Mouse (Mus musculus) hindbrain, embryonic 11.5 days (tissue): ENCODE measurements around the gene Sox10. TPM values are rescaled to one million over a fixed set of nuclear protein-coding genes. Genes with fewer than 3 reads are reported as not detected.

ENCODE experiments used
- ATAC-seq: fragments of 200-750 bp; cut with Nextera tagmentation; 2 replicates; pipeline ENCODE4 v1.8.0; 2017; ENCODE audit warnings: mild to moderate bottlenecking, moderate TSS enrichment, moderate library complexity; ENCODE audit not compliant: low FRiP score
- DNase-seq: peaks from one replicate; pipeline ENCODE4 v3.0.0-alpha.2; 2015; ENCODE audit warnings: low spot score
- H3K27ac ChIP-seq: fragments of 300-500 bp; sonication (generic); 2 replicates; pipeline ENCODE4 v1.5.1; 2014; ENCODE audit warnings: mild to moderate bottlenecking, low read depth, low read length
- H3K27me3 ChIP-seq: fragments of 300-500 bp; sonication (generic); 2 replicates; pipeline ENCODE4 v1.6.1; 2014; ENCODE audit warnings: mild to moderate bottlenecking, low read length, moderate library complexity, mixed read lengths; ENCODE audit not compliant: control insufficient read depth, insufficient read depth
- H3K36me3 ChIP-seq: fragments of 300-500 bp; sonication (generic); 2 replicates; pipeline ENCODE4 v1.6.1; 2014; ENCODE audit warnings: mild to moderate bottlenecking, low read length, moderate library complexity, mixed read lengths; ENCODE audit not compliant: control insufficient read depth, insufficient read depth
- H3K4me1 ChIP-seq: fragments of 300-500 bp; sonication (generic); replicated peaks from 2 replicates; pipeline ENCODE4 v1.6.1; 2014; ENCODE audit warnings: low read length, mixed read lengths; ENCODE audit not compliant: control insufficient read depth, insufficient read depth
- H3K4me2 ChIP-seq: fragments of 300-500 bp; sonication (generic); replicated peaks from 2 replicates; pipeline ENCODE4 v1.6.1; 2014; ENCODE audit warnings: mild to moderate bottlenecking, low read depth, low read length
- H3K4me3 ChIP-seq: fragments of 300-500 bp; sonication (generic); 2 replicates; pipeline ENCODE4 v1.5.1; 2014; ENCODE audit warnings: low read depth, low read length
- H3K9ac ChIP-seq: fragments of 300-500 bp; sonication (generic); 2 replicates; pipeline ENCODE4 v1.6.1; 2014; ENCODE audit warnings: low read depth, low read length
- H3K9me3 ChIP-seq: fragments of 300-500 bp; sonication (generic); 2 replicates; pipeline ENCODE4 v1.6.1; 2016; ENCODE audit warnings: low read length; ENCODE audit not compliant: control insufficient read depth
- WGBS: fragments of 180-500 bp; shearing (Covaris S2); extraction: QIAGEN DNeasy Blood & Tissue Kit; methylation state at CpG from one replicate; pipeline ENCODE4 v1.1.7; 2014; 5-methylcytosine and 5-hydroxymethylcytosine counted together
- polyA plus RNA-seq: library from polyadenylated mRNA; unstranded; fragments of >200 nt; fragmentation: Nextera tagmentation; extraction: Ambion mirVana; gene quantifications from 2 replicates; pipeline ENCODE4 v1.2.1, GENCODE M21; 2014

Sox10 gene
- polyA plus RNA-seq, 1 experiment from 2014 or later = 11.4 TPM

GRCm38 (mm10) chr15:79145522-79145921, 19.5 kb downstream of the Sox10 start:
- no peak overlapping the region for H3K9ac ChIP-seq
- H3K4me1 ChIP-seq = 0 out of 2 replicates have a peak, but pooled peaks cover 2% of the 10 kb centered on the region
- H3K4me3 ChIP-seq = no peak overlapping the region
- no peak for ATAC-seq
- no peaks in the 10 kb centered on the region for H3K9me3 ChIP-seq
- no peak overlapping the region for H3K4me2 ChIP-seq
- peaks cover 9% of the 10 kb centered on the region; the same call in 1 of the 2 replicates for H3K36me3 ChIP-seq
- H3K27ac ChIP-seq = no peak overlapping the region
- DNase-seq = no peak
- H3K27me3 ChIP-seq = no peaks in the 10 kb centered on the region
- WGBS = 92% methylated on average over 6 of the region's 7 CpGs

GRCm38 (mm10) chr15:79144021-79144420, 21.0 kb downstream of the Sox10 start:
- WGBS = 95% methylated on average over 8 of the region's 8 CpGs
- Histone ChIP-seq H3K4me2 (no peak overlapping the region), H3K27ac (no peak overlapping the region), H3K4me3 (no peak overlapping the region), H3K36me3 (peaks cover 9% of the 10 kb centered on the region; the same call in 1 of the 2 replicates), H3K9ac (no peak overlapping the region), H3K27me3 (no peaks in the 10 kb centered on the region), H3K9me3 (no peaks in the 10 kb centered on the region), H3K4me1 (0 out of 2 replicates have a peak, but pooled peaks cover 2% of the 10 kb centered on the region)
- ATAC-seq = no peak
- DNase-seq = no peak

DNA sequence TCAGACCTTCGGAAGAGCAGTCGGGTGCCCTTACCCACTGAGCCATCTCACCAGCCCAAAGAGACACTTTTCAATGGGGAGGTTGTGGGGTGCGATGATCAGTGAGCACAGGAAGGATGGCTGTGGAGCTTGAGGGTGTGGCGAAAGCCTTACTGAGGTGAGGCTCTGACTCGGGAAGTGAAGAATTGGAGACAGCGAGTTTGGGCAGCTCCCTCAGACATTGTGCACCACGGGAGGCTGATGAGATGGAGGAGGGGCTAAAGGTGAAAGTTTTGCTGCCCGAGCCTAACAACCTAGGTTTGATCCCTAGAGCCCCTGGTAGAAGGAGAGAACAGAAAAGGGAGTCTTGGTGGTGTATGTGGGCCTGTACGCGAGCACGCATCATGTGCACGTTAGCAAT, 21.7 kb downstream of the Sox10 start:
- Histone ChIP-seq H3K9me3 (no peaks in the 10 kb centered on the region), H3K27me3 (no peaks in the 10 kb centered on the region), H3K4me3 (no peak overlapping the region), H3K9ac (no peak overlapping the region), H3K36me3 (peaks cover 9% of the 10 kb centered on the region; the same call in 1 of the 2 replicates), H3K27ac (no peak overlapping the region), H3K4me1 (0 out of 2 replicates have a peak, but pooled peaks cover 2% of the 10 kb centered on the region), H3K4me2 (no peak overlapping the region)
- no peak for DNase-seq
- ATAC-seq = no peak
- WGBS = 88% methylated on average over 12 of the region's 12 CpGs

DNA sequence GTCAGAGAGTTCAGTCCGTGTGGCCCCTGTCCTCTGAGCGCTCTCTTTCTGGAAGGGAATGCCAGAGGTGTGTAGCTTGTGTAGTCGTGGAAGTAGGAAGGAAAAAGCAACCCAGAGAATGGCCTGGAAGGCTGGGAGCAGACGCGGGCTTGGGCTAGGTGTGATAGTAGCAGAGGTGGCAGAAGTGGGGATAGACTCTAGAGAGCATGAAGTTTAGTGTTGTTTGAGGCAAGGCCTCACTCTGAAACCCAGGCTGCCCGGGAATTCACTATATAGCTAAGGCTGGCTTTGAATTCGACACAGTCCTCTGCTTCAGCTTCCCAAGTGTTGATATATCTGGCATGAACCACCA, 23.5 kb downstream of the Sox10 start:
- 1% methylated on average over 7 of the region's 7 CpGs for WGBS
- Histone ChIP-seq H3K4me2 (peak overlapping the region; percentile 67), H3K4me1 (0 out of 2 replicates have a peak, but pooled peaks cover 2% of the 10 kb centered on the region), H3K27me3 (no peaks in the 10 kb centered on the region), H3K4me3 (peak overlapping the region; percentile 77), H3K9me3 (no peaks in the 10 kb centered on the region), H3K27ac (no peak overlapping the region), H3K9ac (peak overlapping the region; percentile 67), H3K36me3 (0 out of 2 replicates have a peak, but pooled peaks cover 3% of the 10 kb centered on the region)
- no peak for DNase-seq
- 0 out of 2 replicates have a peak, but pooled peaks have one; percentile 10 for ATAC-seq

- Histone ChIP-seq H3K27ac (no peak within 1 kb of the TSS), H3K4me1 (0 out of 2 replicates have a peak, but pooled peaks cover 2% of the 10 kb centered on the region), H3K4me3 (peak within 1 kb of the TSS; percentile 77), H3K36me3 (0 out of 2 replicates have a peak, but pooled peaks cover 3% of the 10 kb centered on the region), H3K9me3 (no peaks in the 10 kb centered on the region), H3K4me2 (peak within 1 kb of the TSS; percentile 67), H3K27me3 (no peaks in the 10 kb centered on the region), H3K9ac (peak within 1 kb of the TSS; percentile 67)
- peak; percentile 99 for DNase-seq
- peak; percentile 89 for ATAC-seq
- WGBS = under 1% methylated on average over 57 of the region's 57 CpGs
Observed at GRCm38 (mm10) chr15:79140866-79141565, 24.0 kb downstream of the Sox10 start, which contains the start of the genes Polr2f and 1700088E04Rik. Gene Polr2f, plus strand, starts transcription at chr15:79141009. Gene 1700088E04Rik, minus strand, starts transcription at chr15:79141253.

DNA sequence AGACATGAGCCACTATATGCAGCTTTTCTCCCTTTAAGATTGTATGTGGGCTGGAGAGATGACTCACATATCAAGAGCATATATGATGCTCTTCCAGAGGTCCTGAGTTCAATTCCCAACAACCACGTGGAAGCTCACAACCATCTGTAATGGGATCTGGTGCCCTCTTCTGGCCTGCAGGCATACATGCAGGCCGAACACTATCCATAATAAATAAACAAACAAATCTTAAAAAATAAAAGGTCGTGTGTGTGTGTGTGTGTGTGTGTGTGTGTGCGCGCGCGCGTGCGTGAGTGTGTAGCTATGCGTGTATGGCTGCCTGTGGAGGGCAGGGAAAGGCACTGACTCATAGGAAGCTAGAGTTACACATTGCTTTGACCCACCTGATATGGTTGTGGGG, 25.4 kb downstream of the Sox10 start:
- WGBS = 68% methylated on average over 10 of the region's 10 CpGs
- no peak overlapping the region for H3K27ac ChIP-seq
- H3K9me3 ChIP-seq = no peaks in the 10 kb centered on the region
- no peaks in the 10 kb centered on the region for H3K36me3 ChIP-seq
- H3K4me3 ChIP-seq = no peak overlapping the region
- ATAC-seq (no peak), DNase-seq (no peak)
- no peaks in the 10 kb centered on the region for H3K27me3 ChIP-seq
- 0 out of 2 replicates have a peak, but pooled peaks cover 2% of the 10 kb centered on the region for H3K4me1 ChIP-seq
- H3K4me2 ChIP-seq = no peak overlapping the region
- no peak overlapping the region for H3K9ac ChIP-seq

- 65% methylated on average over 11 of the region's 11 CpGs for WGBS
- H3K27ac ChIP-seq = no peak overlapping the region
- H3K27me3 ChIP-seq = no peaks in the 10 kb centered on the region
- no peak overlapping the region for H3K9ac ChIP-seq
- DNase-seq = no peak
- no peak for ATAC-seq
- H3K4me1 ChIP-seq = no peaks in the 10 kb centered on the region
- H3K4me2 ChIP-seq = no peak overlapping the region
- H3K36me3 ChIP-seq = peaks cover 5% of the 10 kb centered on the region; the same call in 1 of the 2 replicates
- H3K4me3 ChIP-seq = no peak overlapping the region
- H3K9me3 ChIP-seq = no peaks in the 10 kb centered on the region
Observed at GRCm38 (mm10) chr15:79135783-79136575, 29.1 kb downstream of the Sox10 start.

GRCm38 (mm10) chr15:79135332-79135731, 29.7 kb downstream of the Sox10 start:
- DNase-seq (no peak), ATAC-seq (no peak)
- no peak overlapping the region for H3K4me3 ChIP-seq
- 80% methylated on average over 9 of the region's 9 CpGs for WGBS
- no peak overlapping the region for H3K4me2 ChIP-seq
- H3K27ac ChIP-seq = no peak overlapping the region
- peaks cover 5% of the 10 kb centered on the region; the same call in 1 of the 2 replicates for H3K36me3 ChIP-seq
- no peaks in the 10 kb centered on the region for H3K4me1 ChIP-seq
- H3K27me3 ChIP-seq = no peaks in the 10 kb centered on the region
- H3K9ac ChIP-seq = no peak overlapping the region
- H3K9me3 ChIP-seq = no peaks in the 10 kb centered on the region
